Mouse (Mus musculus) liver (tissue): Measurements from ENCODE around the gene 9130019O22Rik.
"Not testable (repeated sequence)": the region's sequence is repeated elsewhere in the genome, so short reads cannot be mapped to it uniquely, and the experiment has no call there.

Source experiments
- DNase-seq: peaks from one replicate; pipeline ENCODE4 v3.0.0-alpha.2; 2020; ENCODE audit warnings: mixed read lengths

9130019O22Rik gene

DNA sequence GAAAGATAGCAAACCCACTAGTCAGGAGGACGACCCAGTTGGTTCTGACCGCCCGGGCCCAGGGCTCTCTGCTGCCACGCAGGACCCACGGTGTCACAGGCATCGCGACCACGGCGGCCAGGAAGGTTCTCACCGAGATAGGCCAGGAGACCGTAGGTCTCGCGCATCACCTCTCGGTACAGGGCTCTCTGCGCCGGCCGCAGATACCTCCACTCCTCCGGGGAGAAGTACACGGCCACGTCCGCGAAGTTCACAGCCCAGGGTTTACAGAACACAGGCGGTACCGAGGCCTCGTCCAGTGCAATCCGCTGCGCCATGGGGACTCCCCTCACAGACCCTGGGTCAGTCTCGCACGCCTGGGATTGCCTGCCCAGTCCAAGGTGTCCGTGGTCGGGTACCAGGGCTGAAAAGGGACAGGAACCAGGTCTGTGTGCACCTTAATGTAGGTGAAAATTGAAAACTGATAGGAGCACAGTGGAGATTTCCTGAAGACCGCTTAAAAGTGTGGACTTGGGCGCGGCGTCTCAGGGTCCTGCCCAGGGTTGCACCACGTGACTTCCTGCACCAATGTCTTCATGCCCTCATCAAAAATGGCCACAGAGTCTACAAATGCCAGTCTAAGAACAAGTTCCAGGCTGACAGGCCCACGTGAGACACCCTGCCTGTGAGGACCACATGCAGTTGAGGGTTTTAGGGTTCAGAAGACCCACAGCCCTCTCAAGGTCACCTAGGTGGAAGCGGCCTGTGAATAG is at the start of gene 9130019O22Rik:
Gene 9130019O22Rik, minus strand, starts transcription at position 526 of the 752 bp plus-strand sequence.
- DNase-seq: peak; percentile 84

DNA sequence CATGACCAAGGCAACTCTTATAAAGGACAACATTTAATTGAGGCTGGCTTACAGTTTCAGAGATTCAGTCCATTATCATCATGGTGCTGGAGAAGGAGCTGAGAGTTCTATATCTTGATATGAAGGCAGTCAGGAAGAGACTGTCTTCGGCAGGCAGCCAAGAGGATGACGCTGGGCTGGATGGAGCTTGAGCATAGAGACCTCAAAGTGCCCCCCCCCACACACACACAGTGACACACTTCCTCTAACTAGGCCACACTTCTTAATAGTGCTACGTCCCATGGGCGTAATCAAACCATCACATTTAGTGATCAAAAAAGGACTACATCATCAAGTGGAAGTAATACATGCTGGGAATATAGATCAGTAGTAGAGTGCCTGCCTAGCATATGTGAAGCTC is 48.2 kb upstream of the 9130019O22Rik start:
- DNase-seq: no peak

DNA sequence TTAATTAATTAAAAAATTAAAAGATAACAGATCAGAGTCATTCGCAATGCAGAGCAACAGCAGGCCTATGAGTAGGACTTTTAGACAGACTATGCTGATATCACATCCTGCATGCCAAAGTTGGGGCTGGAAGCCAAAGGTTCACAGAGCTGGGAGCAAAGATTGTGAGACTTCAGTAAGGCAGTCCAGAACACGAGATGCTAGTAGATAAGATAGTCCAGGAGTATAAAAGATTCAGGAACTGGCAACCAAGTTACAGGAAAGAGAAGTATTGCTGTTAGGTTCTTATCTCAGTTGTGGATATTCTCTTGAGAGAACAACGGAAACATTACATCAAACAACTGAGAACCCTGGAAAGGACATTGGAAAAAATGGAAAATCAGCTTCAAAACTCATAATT is 39.4 kb upstream of the 9130019O22Rik start:
- no peak for DNase-seq

DNA sequence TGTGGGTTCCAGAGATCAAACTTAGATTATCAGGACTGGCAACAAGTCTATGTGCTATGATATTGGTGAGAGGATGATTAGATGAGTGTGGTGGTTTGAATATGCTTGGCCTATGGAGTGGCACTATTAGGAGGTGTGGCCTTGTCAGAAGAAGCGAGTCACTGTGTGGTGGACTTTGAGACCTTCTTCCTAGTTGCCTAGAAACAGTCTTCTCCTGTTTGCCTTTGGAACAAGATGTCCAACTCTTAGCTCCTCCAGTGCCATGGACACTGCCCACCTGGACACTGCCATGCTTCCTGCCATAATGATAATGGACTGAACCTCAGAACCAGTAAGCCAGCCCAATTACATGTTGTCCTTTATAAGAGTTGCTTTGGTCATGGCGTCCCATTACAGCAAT is 38.9 kb upstream of the 9130019O22Rik start:
- DNase-seq: no peak

DNA sequence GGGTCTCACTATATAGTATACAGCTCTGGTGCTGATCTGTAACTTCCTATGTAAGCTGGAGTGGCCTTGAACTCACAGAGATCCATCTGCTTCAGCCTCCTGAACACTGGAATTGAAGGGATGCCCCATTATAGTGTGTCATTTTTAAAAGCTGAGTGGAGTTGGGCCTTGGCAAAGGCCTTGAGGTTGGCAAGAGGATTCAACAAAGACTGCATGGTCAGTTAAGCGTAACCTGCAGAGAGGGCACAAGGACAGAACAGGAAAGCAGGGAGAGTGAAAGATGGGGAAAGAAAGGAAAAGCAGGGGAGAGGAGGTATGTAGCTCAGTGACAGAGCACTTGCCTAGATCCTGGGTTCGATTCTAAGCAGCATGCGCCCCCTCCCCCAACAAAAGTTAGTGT is 38.3 kb upstream of the 9130019O22Rik start:
- DNase-seq: no peak

DNA sequence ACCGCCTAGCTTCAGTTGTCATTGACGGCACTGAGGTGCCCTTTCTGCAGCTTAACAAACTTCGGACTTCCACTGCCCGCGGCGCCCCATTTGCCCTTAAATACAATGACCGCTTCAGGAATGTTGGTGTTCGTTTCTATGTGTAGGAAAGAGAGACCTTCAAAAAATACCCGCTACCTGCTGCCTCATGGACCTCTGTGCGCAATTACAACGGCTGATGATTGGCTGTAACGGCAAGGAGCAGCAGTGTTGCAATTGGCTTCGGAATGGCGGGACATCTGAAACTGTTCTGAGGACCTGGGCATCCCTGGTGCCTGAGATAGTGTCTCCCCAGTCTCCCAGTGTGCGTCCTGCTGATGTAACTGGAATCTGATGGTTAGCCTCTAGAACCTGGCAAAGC is 35.3 kb upstream of the 9130019O22Rik start:
- peak; percentile 48 for DNase-seq

DNA sequence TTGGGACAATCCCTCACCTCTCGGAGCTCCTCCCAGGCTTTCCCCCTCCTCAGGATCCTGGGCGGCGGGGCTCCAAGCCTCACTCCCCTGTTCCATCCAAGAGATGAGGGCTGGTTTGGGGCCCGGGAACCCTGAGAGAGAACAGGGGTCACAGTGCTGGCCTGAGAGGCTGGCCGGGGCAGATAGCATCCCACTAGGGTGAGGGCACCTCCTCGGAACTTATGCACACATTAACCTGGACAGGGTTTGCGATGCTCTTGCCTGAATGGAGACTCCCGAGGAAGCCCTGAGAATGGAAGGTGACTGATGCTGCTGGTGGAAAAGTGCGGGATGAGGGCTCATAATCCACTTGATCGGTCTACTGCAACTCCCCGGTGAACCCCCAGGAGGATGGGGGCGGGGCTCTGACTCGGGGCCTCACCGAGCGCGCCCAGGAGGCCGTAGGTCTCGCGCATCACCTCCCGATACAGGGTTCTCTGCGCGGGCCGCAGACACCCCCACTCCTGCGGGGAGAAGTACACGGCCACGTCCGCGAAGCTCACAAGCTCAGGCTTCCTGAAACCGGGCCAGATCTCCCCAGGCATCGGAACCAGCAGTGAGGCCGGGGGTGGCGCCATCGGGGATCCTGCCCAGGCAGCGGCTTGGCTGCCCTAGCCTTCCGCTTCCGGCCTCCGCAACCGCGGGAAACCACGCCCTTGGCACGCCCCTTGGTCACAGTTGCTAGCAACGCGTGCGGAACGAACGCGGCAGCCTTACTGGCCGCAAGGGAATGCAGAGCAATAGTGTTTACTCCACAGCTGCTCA is 34.6 kb upstream of the 9130019O22Rik start, which contains the start of gene Zfp688:
Gene Zfp688, minus strand, starts transcription at position 681 of the 804 bp plus-strand sequence.
- peak; percentile 94 for DNase-seq

DNA sequence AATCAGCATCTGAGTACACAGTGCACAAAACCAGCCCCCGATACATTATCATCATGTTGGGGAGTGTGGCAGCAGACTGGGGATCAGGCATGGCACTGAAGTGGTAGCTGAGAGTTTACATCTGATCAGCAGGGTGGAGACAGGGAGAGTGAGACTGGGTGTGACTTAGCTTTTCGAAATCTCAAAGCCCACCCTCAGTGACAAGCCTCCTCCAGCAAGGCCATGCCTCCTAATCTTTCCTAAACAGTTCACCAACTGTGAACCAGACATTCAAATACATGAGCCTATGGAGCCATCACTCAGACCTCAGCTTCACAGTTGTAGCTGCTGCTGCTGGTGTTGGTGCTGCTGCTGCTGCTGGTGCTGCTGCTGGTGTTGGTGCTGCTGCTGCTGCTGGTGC is 24.5 kb upstream of the 9130019O22Rik start:
- no peak for DNase-seq

DNA sequence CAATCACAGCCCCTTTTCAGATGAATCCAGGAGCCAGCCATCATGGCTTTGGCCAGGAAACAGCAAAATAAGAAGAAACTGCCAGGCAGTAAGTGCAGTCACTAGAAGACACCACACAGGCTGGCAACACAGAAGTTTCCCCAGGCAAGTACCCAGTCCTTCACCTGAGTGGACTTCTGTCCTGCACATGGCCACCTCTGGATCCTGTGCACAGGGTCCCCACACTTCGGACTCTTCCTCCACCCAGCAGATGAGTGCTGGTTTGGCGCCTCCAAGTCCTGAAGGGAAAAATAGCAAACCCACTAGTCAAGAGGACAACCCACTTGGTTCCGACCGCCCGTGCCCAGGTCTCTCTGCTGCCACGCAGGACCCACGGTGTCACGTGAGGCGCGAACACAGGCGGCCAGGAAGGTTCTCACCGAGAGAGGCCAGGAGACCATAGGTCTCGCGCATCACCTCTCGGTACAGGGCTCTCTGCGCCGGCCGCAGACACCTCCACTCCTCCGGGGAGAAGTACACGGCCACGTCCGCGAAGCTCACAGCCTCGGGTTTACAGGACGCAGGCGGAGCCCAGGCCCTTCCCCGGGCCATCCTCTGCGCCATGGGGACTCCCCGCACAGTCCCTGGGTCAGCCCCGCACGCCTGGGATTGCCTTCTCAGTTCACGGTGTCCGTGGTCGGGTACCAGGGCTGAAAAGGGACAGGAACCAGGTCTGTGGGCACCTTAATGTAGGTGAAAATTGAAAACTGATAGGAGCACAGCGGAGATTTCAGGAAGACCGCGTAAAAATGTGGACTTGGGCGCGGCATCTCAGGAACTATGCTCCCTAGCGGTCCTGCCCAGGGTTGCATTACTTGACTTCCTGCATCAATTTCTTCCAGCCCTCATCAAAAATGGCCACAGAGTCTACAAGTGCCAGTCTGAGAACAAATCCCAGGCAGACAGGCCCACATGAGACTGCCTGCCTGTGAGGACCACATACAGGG is 19.3 kb upstream of the 9130019O22Rik start, which contains the start of gene Zfp764:
Gene Zfp764, minus strand, starts transcription at position 821 of the 986 bp plus-strand sequence.
- DNase-seq: peak; percentile 74

DNA sequence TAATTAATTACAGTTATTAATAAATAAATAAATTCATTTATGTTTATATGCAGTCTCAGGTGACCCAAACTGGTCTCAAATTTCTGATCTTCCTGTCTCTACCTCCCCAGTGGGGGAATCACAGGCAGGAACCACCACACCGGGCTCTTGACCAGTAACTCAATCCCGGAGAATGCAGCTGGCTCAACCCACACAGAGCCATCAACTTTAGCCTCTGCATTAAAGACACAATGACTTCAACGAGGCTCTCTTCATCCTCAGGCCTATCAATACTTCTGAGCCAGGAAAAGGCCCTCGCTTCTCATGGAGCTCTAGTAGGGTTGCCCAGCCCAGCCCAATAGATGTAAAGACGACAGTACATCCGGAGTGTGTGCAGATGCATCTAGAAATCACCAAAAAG is 17.1 kb upstream of the 9130019O22Rik start:
- DNase-seq: not testable (repeated sequence)

DNA sequence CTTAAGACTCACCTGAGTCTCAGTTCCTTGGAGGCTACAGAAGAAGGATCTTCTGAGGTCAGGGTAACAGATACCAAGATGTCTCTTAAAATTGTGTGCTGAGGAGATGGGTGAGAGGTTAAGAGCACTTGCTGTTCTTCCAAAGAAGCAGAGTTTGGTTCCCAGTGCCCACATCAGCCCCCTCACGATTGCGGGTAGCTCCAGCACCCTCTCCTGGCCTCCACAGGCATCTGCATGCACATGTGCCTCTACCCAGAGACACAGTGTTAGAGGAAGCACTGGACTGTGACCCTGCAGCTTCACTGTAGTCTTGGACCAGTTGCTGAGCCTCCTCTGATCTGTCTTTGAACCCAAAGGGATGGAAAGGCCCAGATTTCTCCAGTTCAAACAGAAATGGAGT is 16.0 kb upstream of the 9130019O22Rik start:
- DNase-seq: no peak

DNA sequence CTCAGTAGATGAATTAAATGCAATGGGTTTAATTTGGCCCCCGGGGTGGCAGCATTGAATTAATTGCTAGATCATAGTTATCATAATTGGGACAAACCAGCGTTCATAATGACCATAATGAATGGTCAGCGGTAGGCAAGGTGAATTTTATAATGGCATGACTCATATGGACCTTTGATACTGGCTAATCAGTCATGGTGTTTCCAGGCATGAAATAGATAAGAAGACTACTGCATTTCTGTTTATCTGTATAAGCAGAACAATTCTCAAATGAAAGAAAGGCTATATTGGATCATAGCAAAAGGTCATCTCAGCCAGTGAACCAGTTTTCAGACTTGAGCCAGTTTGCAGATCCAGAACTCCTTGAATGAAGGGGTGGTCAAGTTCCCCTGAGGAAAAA is 13.4 kb upstream of the 9130019O22Rik start:
- DNase-seq: no peak

DNA sequence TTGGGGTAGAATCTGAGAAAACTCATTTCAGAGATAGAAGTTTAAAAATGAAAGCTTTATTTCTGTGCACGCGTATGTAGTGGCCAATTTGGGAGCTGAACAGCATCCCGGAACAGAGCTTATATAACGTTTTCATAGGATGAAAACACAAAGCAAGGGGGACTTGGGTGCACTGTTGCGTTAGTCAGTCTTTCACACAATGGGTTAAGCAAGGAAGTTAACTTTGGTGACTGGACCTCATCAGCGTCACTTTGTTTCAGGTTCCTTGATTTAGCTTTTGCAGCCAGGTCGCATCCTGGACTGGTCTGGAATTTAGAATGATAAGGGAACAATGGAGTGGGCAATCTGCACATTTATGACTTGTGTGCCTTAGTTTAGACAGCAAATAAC is 7.0 kb upstream of the 9130019O22Rik start:
- DNase-seq: no peak

DNA sequence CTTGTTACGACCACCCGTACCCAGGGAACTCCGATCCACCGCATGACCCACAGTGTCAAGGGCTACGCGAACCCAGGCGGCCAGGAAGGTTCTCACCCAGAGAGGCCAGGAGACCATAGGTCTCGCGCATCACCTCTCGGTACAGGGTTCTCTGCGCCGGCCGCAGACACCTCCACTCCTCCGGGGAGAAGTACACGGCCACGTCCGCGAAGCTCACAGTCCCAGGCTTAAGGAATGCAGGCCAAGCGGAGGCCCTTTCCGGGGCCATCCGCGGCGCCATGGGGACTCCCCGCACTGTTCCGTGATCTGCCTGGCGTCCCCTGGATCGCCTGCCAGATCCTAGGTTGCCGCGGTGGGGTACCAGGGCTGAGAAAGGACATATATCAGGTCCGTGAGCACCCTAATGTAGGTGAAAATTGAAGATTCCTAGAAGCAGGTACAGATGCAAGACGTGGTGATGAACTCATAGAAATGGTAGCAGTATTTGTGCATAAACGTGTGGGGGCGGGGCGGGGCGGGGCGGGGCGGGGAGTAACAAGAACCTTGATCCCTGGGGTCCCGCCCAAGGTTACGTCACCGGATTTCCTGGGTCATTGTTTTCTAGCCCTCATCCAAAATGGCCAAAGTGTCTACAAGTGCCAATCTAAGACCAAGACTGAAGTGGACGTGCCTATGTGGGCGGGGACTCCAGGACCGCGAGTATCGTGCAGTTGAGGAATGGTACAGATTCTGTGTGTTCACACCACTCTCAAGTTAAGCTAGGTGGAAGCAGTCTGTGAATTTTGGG is 6.4 kb upstream of the 9130019O22Rik start, which contains the start of gene E430018J23Rik:
Gene E430018J23Rik, minus strand, starts transcription at position 473 of the 787 bp plus-strand sequence.
- DNase-seq: peak; percentile 92

DNA sequence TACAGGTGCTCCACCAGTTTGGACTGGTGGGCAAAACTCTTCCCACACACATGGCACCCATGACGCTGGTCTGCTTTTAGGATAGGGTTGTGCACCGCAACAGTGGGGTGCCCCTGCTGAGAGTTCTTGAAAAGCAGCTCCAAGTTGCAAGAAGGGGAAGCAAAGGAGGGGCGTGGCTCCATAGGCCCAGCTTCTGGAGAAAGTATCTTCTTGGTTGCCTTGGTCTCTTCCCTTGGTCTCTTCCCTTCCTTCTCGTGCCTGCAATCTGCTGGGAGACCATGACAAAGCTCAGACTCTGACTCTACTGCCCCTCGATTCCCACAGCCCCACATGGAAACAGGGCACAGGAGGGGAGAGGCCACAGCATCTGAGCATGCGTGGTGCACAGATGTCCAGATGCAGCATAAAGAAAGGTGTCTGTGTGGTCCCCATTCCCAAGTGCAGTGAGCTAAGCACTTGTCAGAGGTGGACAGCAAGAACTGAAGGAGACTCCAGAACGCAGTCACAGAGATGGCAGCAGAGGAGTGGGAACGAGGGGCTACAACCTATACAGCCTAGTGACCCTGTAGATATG is 5.4 kb upstream of the 9130019O22Rik start:
- DNase-seq: no peak

DNA sequence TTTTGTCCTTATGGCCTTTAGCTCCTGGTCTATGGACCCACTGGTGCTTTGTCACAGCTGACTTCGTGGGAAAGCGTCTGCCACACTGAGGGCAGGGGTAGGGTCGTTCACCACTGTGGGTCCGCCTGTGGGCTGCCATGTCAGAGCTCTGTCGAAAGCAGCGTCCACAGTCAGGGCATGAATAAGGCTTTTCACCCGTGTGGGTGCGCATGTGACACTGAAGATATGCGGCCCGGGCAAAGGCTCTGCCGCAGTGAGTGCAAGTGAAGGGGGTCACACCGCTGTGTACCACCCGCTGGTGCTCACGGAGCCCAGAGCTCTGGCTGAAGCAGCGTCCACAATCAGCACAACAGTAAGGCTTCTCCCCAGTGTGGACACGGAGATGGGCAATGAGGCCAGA is 4.6 kb upstream of the 9130019O22Rik start:
- no peak for DNase-seq

DNA sequence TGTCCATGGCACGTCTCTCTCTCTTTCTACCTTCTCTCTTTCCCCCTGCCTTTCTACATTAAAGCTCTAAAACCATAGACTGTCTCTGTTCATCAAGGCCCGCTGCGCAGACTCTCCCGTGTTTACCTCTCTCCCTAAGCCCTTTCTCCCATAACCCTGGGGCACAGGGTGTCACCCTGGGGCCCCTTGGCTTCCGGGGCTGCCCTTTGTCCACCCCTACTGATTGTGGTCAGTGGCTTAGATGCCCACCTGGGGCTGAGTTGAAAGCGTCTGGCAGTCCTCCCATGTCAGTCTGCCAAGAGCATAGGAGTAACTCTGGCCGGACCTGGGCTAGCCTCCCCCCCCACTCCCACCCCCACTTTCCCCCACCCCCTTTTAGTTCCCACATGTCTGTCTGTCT is 3.3 kb upstream of the 9130019O22Rik start:
- DNase-seq: no peak

DNA sequence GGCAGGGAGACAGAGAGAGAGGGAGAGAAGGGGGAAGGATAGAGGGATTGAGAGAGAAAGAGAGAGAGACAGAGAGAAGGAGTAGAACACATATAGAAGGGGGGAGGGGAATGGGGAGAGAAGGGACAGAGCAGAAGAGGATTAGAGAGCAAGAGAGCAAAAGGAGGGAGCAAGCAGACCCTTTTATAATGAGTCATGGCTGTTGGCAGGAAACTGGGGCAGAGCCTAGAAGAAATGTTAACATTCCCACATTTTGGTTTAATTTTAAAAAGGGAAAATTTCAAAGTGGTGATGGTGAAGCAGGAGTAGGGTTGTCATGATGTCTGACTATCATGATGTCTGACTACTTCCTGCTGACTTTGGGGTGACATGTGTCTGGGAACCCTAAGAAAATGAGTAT is 1.2 kb upstream of the 9130019O22Rik start:
- DNase-seq: not testable (repeated sequence)

DNA sequence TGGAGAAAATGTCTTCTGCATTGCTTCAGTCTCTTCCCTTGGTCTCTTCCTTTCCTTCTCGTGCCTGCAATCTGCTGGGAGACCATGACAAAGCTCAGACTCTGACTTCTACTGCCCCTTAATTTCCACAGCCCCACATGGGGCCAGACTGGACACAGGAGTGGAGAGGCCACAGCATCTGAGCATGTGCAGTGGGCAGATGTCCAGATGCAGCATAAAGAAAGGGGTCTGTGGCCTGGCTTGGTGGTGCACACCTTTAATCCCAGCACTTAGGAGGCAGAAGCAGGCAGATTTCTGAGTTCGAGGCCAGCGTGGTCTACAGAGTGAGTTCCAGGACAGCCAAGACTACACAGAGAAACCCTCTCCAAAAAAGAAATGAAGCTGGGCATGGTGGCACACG is 1.4 kb downstream of the 9130019O22Rik start:
- DNase-seq: not testable (repeated sequence)

DNA sequence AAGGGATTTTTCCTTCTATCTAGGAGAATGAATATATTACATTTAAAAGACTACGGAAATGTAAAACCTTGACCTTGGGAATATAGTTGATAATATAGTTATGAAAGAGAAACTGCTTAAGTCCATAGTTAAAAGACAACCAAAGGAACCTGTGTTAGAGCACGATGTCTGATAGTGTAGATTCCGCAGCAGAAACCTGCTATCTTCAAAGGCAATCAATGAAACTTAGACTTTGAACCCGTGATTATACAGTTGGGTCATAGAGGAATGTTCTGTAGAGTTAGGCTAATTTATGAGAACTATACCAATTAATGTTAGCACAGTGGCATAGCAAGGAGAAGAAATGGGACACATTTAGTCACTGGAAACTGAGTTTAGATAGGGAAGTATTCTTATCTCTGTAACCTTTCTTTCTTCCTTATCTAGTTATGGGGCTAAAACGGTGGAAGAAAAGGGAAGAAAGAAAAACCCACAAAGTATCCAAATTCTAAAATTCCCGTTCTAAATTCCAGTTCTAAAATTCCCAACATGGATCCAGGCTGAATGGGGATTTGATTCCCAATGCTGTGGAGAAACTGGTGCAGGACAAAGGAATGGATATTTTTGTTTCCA is 8.6 kb downstream of the 9130019O22Rik start:
- DNase-seq: no peak
